Mouse (Mus musculus) liver, embryonic 11.5 days (tissue): Measurements from ENCODE around the gene Bbs9. TPM values are rescaled to one million over a fixed set of nuclear protein-coding genes. Genes with fewer than 3 reads are reported as not detected.

ENCODE experiments used
- ATAC-seq: fragments of 200-750 bp; cut with Nextera tagmentation; replicated peaks from 2 replicates; pipeline ENCODE4 v1.8.0; 2017; ENCODE audit warnings: moderate number of reproducible peaks, mild to moderate bottlenecking, moderate TSS enrichment, moderate library complexity; ENCODE audit not compliant: low FRiP score
- DNase-seq: peaks from one replicate; pipeline ENCODE4 v3.0.0-alpha.2; 2017; ENCODE audit warnings: low spot score
- H3K27ac ChIP-seq: fragments of 300-500 bp; sonication (generic); 2 replicates; pipeline ENCODE4 v1.5.1; 2014; ENCODE audit warnings: mild to moderate bottlenecking, low read depth, low read length, control low read depth
- H3K27me3 ChIP-seq: fragments of 300-500 bp; sonication (generic); replicated peaks from 2 replicates; pipeline ENCODE4 v1.6.1; 2014; ENCODE audit warnings: low read length, mixed read lengths; ENCODE audit not compliant: control insufficient read depth, insufficient read depth
- H3K36me3 ChIP-seq: fragments of 300-500 bp; sonication (generic); 2 replicates; pipeline ENCODE4 v1.6.1; 2014; ENCODE audit warnings: mild to moderate bottlenecking, low read length, moderate library complexity, mixed read lengths; ENCODE audit not compliant: control insufficient read depth, insufficient read depth
- H3K4me1 ChIP-seq: fragments of 300-500 bp; sonication (generic); replicated peaks from 2 replicates; pipeline ENCODE4 v1.6.1; 2014; ENCODE audit warnings: low read length, mixed read lengths; ENCODE audit not compliant: control insufficient read depth, insufficient read depth
- H3K4me2 ChIP-seq: fragments of 300-500 bp; sonication (generic); 2 replicates; pipeline ENCODE4 v1.6.1; 2014; ENCODE audit warnings: mild to moderate bottlenecking, control low read depth, moderate library complexity
- H3K4me3 ChIP-seq: fragments of 300-500 bp; sonication (generic); 2 replicates; pipeline ENCODE4 v1.5.1; 2014; ENCODE audit warnings: low read depth, low read length, control low read depth
- H3K9ac ChIP-seq: fragments of 300-500 bp; sonication (generic); 2 replicates; pipeline ENCODE4 v1.6.1; 2014; ENCODE audit warnings: low read depth, low read length, control low read depth
- H3K9me3 ChIP-seq: fragments of 300-500 bp; sonication (generic); 2 replicates; pipeline ENCODE4 v1.6.1; 2016; ENCODE audit warnings: low read length, inconsistent platforms, mixed read lengths; ENCODE audit not compliant: control insufficient read depth
- WGBS: fragments of 180-500 bp; shearing (Covaris S2); extraction: QIAGEN DNeasy Blood & Tissue Kit; methylation state at CpG from one replicate; pipeline ENCODE4 v1.1.7; 2014; 5-methylcytosine and 5-hydroxymethylcytosine counted together
- polyA plus RNA-seq: library from polyadenylated mRNA; unstranded; fragments of >200 nt; fragmentation: Nextera tagmentation; extraction: Ambion mirVana; gene quantifications from 2 replicates; pipeline ENCODE4 v1.2.1, GENCODE M21; 2014

Gene Bbs9
- polyA plus RNA-seq, 1 experiment from 2014 or later: 8.7 TPM

DNA sequence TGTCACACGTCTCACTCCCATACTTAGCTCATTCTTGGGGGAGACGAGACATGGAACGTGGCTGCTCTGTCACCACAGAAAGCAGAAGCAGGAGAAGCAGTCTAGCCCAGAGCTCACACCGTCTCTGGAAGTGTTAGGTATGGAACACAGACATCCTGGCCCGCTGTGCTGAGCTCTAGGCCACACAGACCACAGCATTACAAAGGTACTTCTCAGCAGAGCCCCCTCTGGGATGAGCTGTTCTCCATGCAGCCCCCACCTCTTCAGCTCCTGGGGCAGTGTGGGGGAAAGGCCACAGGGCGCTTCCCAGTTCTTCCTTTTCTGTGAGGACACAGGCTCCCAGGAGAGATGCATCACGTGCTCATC, 339.6 kb downstream of the Bbs9 start:
- no peak overlapping the region; the same call in 1 of the 2 replicates for H3K27ac ChIP-seq

DNA sequence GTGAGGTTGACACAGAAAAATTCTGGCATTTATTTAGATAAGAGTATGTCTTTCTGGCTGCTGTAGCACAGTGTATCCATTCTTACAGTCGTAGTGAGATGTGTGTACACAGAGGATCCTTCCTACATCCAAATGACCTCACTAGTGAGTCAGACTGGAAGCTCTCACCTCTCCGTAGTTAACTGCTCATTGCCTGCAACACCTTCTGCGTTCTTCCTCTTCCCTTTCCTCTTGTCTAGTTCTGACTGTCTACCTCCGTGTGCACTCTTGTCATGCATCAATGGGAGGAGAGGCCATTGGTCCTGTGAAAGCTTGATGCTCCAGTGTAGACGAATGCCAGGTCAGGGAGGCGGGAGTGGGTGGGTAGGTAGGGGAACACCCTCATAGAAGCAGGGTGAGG, 344.0 kb downstream of the Bbs9 start:
- Histone ChIP-seq H3K36me3 (no peaks in the 10 kb centered on the region), H3K9me3 (no peaks in the 10 kb centered on the region)
- WGBS: 69% methylated on average over 6 of the region's 6 CpGs

More for the DNA sequence above, 339.6 kb downstream of the Bbs9 start:
- Histone ChIP-seq H3K36me3 (no peaks in the 10 kb centered on the region), H3K4me1 (peaks cover 29% of the 10 kb centered on the region), H3K4me2 (peak overlapping the region; percentile 17), H3K4me3 (no peak overlapping the region), H3K9ac (no peak overlapping the region), H3K27me3 (no peaks in the 10 kb centered on the region), H3K9me3 (no peaks in the 10 kb centered on the region)
- no peak for DNase-seq
- WGBS: 45% methylated on average over 7 of the region's 7 CpGs
- ATAC-seq: 0 out of 2 replicates have a peak, but pooled peaks have one; percentile 22

DNA sequence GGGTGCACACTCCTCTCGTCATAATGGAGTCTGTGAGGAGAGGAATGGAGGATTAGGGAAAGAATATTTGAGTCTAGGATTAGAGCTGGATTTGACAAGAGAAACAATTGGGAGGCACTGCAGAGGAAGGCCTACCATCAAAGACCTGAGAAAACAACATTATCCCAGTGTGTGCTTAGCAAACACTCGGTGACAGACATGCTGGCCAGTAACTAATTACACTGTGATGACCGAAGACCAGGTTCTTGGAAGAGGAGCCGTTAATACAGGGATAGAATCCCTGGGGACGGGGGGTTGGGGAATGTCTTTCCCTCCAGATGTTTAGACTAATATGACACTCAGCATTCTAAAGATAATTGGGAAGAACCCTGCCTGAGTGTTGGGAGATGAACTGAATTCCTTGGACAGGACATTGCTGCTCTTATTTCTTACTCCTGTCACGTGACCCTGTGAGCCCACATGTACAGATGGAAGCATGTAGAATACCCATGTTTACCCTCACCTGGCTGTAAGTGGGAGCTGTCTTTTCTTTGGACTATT, 345.2 kb downstream of the Bbs9 start:
- no peak for ATAC-seq

More for the DNA sequence above, 344.0 kb downstream of the Bbs9 start:
- Histone ChIP-seq H3K27me3 (no peaks in the 10 kb centered on the region), H3K4me1 (peaks cover 7% of the 10 kb centered on the region), H3K9ac (no peak overlapping the region), H3K4me3 (no peak overlapping the region), H3K4me2 (no peak overlapping the region), H3K27ac (no peak overlapping the region)
- DNase-seq: no peak
- ATAC-seq: no peak

DNA sequence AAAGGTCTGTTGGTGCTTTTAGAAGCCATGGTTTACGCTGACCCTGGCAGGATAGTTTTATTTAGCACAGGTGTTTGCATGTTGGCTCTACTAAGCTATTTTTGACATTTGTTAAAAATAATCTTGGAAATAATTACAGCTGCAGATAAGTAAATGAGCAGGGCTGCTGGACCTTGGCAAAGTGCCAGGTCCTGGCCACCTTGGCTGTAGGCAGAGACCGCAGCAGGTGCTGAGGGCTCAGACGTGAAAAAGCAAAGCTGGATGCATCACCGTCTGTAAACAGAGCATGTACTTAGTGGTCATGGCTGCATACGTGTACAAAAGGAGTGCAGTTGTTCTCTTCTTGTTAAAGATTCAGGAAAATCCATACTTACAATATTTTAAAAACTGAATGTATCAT, 347.3 kb downstream of the Bbs9 start:
- ATAC-seq (no peak), DNase-seq (no peak)
- Histone ChIP-seq H3K27ac (no peak overlapping the region), H3K4me2 (no peak overlapping the region), H3K9me3 (no peaks in the 10 kb centered on the region), H3K27me3 (no peaks in the 10 kb centered on the region), H3K4me1 (no peaks in the 10 kb centered on the region), H3K9ac (no peak overlapping the region), H3K4me3 (no peak overlapping the region), H3K36me3 (no peaks in the 10 kb centered on the region)
- WGBS: 75% methylated on average over 5 of the region's 5 CpGs

More for the DNA sequence above, 345.2 kb downstream of the Bbs9 start:
- Histone ChIP-seq H3K4me1 (no peaks in the 10 kb centered on the region), H3K27me3 (no peaks in the 10 kb centered on the region), H3K9me3 (no peaks in the 10 kb centered on the region), H3K4me3 (no peak overlapping the region), H3K36me3 (no peaks in the 10 kb centered on the region), H3K27ac (no peak overlapping the region), H3K9ac (no peak overlapping the region), H3K4me2 (no peak overlapping the region)
- 54% methylated on average over 6 of the region's 6 CpGs for WGBS
- no peak for DNase-seq

DNA sequence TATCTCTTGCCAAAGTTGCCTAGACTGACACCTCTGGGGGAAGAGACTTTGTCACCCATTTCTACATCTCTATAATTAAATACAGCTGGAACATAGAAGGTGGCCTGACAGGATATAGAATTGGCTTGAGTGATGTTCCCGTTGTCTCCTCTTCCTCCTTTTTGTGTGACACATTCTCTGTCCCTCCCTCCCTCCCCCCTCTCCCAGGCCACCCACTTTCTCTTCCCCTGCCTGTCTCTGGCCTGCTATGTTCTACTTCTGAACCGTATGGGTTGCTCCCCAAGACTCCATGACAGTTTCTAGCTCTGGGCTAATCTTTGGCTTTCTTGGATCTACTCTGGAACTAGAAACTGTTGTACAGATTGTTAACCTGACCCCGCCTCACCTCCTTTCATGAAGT, 348.3 kb downstream of the Bbs9 start:
- Histone ChIP-seq H3K9ac (no peak overlapping the region), H3K9me3 (no peaks in the 10 kb centered on the region), H3K4me2 (no peak overlapping the region), H3K36me3 (no peaks in the 10 kb centered on the region), H3K27ac (no peak overlapping the region), H3K4me1 (no peaks in the 10 kb centered on the region), H3K4me3 (no peak overlapping the region), H3K27me3 (no peaks in the 10 kb centered on the region)
- no peak for DNase-seq
- WGBS: 56% methylated on average over 3 of the region's 3 CpGs
- ATAC-seq: no peak

DNA sequence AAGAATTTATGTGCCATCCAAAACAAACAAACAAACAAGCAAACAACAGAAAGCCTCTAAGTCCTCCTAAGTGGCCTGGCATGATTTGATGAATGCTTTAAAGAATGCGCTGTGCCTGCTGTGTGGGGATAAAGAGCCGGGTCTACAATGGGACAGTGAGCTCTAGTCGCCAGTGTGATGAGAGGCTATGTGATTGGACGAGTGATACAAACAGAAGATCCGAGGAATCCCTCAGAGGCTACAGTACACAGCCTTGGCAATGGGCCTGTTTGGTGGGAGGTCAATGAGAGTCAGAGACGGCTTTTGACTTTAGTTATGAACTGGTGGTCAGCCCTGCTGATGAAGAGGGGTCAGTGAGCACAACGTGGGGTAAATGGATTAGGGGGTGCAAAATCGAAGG, 349.4 kb downstream of the Bbs9 start:
- H3K4me3 ChIP-seq: no peak overlapping the region
- no peak overlapping the region for H3K27ac ChIP-seq
- H3K4me1 ChIP-seq: no peaks in the 10 kb centered on the region
- H3K27me3 ChIP-seq: no peaks in the 10 kb centered on the region
- ATAC-seq: no peak
- WGBS: 65% methylated on average over 8 of the region's 8 CpGs
- H3K4me2 ChIP-seq: no peak overlapping the region
- H3K36me3 ChIP-seq: no peaks in the 10 kb centered on the region
- H3K9me3 ChIP-seq: no peaks in the 10 kb centered on the region
- no peak for DNase-seq
- no peak overlapping the region for H3K9ac ChIP-seq

DNA sequence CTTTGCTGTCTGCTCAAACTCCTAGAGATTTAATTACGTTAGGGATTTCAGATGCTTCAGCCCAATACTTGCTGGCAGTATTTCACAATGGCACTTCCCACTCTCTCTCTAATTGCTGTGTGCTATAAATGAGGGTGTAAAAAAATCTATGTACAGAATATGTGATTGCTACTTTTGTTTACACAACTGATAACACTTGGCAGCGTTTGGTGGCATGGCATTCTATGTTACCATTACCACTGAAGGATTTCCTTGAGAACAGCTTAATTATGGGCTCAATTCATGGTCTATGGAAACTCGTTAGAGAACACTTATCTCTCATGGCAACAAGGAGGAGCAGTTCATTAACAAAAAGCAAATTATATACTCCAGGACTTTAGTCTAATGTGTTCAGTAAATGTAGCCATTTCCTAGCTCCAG, 351.1 kb downstream of the Bbs9 start:
- 55% methylated on average over 3 of the region's 3 CpGs for WGBS
- H3K36me3 ChIP-seq: no peaks in the 10 kb centered on the region
- no peak overlapping the region for H3K4me2 ChIP-seq
- H3K4me3 ChIP-seq: no peak overlapping the region
- H3K9ac ChIP-seq: no peak overlapping the region
- H3K4me1 ChIP-seq: no peaks in the 10 kb centered on the region
- H3K9me3 ChIP-seq: no peaks in the 10 kb centered on the region
- ATAC-seq (no peak), DNase-seq (no peak)
- no peak overlapping the region for H3K27ac ChIP-seq
- H3K27me3 ChIP-seq: no peaks in the 10 kb centered on the region

DNA sequence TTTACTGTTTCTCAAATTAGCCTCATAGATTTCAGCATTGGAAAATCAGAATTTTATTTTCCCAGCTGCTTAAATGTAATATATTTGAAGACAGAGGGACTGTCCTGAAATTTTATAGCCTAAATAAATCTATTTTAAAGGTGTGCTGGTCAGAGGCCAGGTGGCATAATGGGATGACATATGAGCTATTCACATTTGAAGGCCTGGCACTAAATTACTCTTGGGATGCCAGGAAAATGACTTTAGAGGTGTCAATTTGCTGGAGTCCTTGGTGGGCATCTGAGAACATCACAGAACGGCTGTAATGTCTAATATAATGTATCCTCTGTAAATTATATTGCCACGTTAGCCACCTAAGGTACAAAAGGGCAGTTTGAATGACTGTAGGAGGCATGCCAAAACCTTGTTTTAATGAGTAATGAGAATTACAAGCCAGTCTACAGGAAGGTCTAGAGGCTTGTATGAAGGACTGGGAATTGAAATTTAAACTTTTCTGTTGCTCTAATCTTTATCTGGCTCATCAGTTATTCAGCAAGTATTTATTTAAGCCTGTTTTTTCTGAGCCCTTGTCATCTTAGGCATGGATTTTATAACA, 351.8 kb downstream of the Bbs9 start:
- ATAC-seq: no peak
- 85% methylated on average over 2 of the region's 2 CpGs for WGBS
- H3K9ac ChIP-seq: no peak overlapping the region

DNA sequence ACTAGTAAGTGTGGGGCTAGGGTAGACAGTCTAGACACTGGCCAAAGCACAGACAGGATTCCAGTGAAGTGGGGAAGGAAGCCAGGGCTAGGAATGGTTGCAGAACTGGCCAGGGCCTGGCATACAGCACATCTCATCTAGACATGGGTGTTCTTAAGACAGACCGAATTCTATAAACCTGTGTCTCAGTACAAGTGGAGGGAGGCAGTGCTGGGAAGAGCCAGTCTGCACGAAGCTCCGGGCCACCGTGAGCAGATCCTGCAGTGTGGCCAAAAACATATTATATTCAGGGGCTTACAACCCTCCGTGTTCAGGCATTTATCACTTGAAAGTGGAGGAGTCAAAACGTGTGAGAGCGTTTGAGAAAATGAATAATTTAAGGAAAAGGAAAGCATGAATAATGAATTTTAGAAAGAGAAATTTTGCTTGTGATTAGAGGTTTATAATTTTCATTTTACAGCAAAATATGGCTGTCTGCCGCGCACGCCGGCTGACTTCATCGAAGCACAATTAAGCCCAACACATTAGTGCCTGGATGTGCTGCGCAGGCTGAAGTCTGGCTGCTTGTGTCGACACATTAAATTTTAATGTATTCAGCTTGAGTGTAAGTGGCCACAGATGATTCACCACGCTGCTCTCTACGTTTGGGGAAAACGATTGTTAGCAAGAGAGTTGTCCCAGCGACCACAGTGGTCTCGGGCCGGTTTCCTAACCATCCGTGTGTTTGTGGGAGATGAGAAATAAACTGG, 353.9 kb downstream of the Bbs9 start:
- Histone ChIP-seq H3K27me3 (no peaks in the 10 kb centered on the region), H3K27ac (no peak overlapping the region), H3K4me3 (no peak overlapping the region), H3K4me2 (no peak overlapping the region), H3K9ac (no peak overlapping the region), H3K9me3 (no peaks in the 10 kb centered on the region), H3K4me1 (no peaks in the 10 kb centered on the region), H3K36me3 (no peaks in the 10 kb centered on the region)
- ATAC-seq (no peak), DNase-seq (no peak)
- WGBS: 81% methylated on average over 21 of the region's 21 CpGs

More for the DNA sequence above, 351.8 kb downstream of the Bbs9 start:
- H3K36me3 ChIP-seq: no peaks in the 10 kb centered on the region
- no peaks in the 10 kb centered on the region for H3K27me3 ChIP-seq
- no peaks in the 10 kb centered on the region for H3K4me1 ChIP-seq
- DNase-seq: no peak
- H3K9me3 ChIP-seq: no peaks in the 10 kb centered on the region
- H3K4me3 ChIP-seq: no peak overlapping the region
- H3K4me2 ChIP-seq: no peak overlapping the region
- H3K27ac ChIP-seq: no peak overlapping the region
